Mouse (Mus musculus): ENCODE data around the gene Gm33543. TPM values are rescaled to one million over a fixed set of nuclear protein-coding genes. Genes with fewer than 3 reads are reported as not detected.

Gm33543 gene
- total RNA-seq, 4 experiments from 2014 or later: 2.6 to 5.4 (median 4.0) TPM

DNA sequence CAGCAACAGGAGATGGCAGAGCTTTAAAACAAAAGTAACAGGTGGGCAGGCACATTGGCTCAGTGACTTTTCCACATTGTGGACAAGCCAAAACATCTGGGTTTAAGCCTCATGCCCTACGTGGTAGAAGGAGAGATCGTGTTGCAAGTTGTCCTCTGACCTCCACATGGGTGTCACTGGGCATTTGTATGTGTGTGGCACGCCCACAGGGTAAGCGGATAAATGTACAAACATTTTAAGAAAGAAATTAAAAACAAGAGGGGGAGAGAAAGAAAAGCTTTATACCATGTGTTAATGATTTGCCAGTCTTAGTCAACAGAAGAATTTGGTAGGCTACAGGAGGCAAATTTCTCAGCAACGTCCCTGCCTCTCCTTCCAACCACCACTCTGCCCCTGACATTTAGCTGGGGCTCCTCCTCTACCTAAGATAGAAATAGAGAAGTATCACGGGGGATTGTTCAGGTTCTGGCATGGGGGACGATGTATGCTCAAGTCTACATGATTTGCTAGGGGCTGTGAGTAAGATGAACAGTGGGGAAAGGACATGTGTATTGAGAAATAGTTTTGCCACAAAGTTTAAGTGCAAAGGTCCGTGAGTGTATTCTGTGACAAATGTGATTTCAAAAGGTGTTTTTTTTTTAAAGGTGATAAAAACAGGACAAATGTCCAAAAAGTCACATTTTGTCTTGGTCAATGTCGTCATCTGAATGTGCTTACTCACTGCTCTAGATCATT is 6.0 kb downstream of the Gm33543 start:
- no peak for DNase-seq (ENCODE audit: low spot score)

DNA sequence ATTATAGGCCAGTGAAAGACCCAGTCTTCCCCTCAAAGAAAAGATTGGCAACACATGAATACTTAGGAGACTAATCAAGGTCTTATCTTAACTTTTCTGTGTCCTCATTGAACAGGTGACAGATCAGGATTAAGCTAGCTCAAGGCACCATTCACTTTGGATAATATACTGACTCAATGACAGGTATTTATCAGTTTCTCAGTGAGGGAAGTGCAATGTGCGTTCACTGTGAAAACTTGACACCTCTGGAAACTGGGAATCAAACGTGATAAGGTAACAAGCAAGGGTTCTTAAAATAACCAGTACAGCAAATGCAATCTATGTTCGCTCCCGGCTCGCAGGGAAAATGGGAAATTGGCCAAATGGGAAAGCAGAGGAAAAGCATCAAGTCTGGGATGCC is 11.8 kb downstream of the Gm33543 start:
- no peak for DNase-seq (ENCODE audit: low spot score)

DNA sequence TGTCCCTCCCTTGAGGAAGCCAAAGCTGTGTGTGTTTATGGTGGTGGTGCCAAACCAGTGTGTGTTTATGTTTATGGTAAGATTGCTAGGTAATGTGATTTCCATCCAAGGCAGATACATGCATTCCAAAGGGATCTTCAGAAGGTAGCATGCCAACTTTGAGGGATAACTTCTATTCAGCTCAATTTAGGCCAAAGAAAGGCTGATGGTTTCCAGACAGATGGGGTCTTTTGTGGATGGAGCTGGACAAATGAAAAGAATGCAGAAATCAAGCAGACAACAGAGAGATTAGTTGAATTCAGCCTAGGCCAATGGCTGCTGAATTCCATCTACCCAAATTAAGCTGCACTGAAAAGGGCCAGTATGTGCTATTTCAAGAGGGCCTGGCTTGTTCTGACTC is 13.3 kb downstream of the Gm33543 start:
- no peak for DNase-seq (ENCODE audit: low spot score)

DNA sequence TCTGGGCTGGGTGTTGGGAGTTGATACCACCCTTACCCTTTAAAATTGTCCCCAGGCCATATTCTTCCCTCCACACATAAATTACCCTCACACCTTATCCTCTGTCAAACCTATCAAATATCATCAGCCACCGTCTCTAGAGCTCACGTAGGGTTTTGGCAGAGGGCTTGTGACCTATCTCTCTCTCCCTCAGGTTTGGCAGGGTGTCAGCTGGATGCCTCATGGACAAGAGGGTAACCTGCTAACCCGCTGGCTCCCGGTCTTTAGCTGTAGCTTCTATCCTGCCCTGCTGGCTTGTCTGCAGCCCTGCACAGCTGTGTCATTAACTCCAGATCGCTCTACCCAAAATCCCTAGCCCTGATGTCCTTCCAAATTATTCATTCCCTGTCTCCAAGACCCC is 14.4 kb downstream of the Gm33543 start:
- DNase-seq (ENCODE audit: low spot score): peak; percentile 68

- DNase-seq (ENCODE audit: low spot score): no peak
These were observed 17.1 kb downstream of the Gm33543 start for GRCm38 (mm10) chr10:95825651-95826050.

DNA sequence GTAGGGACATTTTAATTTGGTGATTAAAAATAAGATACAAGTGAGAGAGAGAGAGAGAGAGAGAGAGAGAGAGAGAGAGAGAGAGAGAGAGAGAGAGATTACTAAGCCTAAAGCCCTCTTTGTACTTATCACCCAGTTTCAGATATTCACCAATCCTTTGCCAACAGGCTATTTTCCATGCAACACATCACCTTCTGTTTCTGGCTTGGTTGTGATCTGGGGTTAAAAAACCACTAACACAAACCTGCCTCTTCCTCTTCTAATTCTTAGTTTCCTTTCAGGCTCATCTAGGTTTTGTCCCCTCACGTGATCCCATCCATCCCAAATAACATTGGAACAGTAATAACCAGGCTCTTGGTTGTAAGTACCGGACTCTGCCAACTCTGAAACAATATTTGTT is 24.2 kb downstream of the Gm33543 start:
- no peak for DNase-seq (ENCODE audit: low spot score)

DNA sequence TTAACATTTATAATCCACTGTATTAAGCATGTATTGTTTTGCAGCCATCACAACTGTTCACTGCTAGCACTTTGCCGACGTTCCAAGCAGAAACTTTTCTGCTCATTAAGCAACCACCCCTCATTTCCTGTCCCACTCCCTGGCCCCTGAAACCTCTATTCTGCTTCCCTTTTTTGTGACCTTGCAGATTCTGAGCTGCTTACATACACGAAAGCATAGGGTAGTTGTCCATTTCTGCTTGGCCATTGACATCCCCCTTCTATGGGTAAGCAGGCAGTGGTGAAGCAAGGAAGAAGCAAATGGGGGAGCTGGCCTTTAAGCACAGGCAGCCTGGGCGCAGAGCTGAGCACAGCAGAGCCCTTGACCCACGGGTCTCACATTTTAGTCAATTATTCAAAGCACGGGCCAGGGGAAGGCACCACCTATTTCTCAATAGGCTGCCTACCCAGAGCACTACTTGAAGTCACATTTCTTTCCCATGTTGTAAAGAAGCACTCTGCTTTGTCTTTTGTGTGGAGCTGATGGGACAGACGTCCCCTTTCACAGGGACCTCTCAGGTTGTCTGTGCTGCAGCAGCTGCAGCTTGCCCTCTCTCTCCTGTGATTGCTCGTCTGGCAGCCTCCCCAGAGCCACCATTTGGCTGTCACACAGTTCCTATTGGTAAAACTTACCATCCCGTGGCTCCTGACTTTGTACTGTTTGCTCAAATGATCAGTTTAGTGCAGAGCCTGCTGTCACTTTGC is 25.1 kb downstream of the Gm33543 start:
- DNase-seq (ENCODE audit: low spot score): no peak

DNA sequence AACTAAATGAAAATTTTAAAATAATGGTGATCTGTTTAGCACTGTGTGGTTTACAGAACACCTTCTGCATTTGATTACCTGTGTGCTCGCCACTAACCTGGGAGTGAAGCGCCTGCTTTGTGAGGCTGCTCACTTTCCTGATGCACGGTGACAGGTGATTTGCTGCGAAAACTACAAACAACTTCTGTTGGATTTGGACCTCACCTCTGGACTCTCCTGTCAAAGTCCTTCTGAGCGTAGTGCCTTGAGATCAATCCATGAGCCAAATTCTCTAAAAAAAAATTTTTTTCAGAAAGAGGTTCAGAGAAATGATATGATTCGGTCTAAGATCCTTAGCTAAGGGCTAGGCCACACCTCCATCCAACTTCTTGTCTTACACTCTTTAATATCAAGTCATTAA is 28.4 kb downstream of the Gm33543 start:
- DNase-seq (ENCODE audit: low spot score): no peak

DNA sequence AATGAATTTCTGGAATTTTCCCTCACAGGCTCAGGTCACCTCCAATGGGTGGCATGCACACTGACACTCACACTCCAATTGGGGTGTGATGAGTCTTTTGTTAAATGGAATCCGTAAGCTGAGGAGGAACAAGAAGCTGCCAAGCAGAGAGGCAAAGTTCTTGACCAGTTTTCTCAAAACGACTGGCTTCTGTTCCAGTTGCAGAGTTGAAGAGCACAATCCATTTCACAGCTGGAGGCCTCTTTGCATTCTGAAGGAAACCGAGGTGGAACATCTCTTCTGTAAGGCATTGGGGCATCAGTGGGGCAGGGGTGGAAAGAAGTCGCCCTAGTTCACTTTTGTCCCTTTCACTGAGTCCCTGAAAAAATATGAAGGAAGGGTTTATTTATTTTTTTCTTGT is 30.9 kb downstream of the Gm33543 start:
- DNase-seq (ENCODE audit: low spot score): no peak

GRCm38 (mm10) chr10:95801443-95801811 is 41.3 kb downstream of the Gm33543 start:
- no peak for DNase-seq (ENCODE audit: low spot score)

DNA sequence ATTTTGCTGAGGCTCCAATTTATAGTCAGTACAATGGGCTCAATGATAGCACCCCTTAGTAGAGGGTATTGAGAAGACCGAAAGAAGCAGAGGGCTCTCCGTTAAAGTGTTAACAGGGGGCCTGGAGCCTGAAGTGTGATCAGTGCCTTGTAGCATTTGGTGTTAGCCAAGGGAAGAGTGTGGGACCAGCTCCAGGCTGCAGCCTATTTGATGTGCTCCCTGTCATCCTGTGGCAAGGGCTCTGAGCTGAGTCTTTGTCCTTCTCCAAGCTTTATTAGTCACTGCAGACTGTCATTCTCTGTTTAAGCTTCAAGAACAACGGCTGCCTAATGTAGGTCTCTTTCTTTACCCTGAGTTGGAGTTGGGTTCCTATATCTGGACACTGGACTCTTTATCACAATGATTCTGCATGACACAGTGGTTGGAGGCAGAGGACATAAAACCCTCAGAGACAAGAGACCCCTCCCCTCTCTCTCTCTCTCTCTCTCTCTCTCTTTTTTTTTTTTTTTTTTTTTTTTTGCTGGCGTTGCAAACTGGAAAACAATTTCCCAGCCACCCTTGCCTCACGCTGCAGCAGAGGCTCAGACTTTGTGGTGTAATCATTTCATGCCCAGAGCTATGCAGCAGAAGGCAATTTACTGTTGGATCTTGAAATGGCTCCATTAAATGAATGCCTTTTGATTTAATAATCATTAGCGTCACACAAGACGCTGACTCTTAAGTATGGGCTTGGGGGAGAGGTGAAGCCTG is 41.9 kb downstream of the Gm33543 start:
- no peak for DNase-seq (ENCODE audit: low spot score)

DNA sequence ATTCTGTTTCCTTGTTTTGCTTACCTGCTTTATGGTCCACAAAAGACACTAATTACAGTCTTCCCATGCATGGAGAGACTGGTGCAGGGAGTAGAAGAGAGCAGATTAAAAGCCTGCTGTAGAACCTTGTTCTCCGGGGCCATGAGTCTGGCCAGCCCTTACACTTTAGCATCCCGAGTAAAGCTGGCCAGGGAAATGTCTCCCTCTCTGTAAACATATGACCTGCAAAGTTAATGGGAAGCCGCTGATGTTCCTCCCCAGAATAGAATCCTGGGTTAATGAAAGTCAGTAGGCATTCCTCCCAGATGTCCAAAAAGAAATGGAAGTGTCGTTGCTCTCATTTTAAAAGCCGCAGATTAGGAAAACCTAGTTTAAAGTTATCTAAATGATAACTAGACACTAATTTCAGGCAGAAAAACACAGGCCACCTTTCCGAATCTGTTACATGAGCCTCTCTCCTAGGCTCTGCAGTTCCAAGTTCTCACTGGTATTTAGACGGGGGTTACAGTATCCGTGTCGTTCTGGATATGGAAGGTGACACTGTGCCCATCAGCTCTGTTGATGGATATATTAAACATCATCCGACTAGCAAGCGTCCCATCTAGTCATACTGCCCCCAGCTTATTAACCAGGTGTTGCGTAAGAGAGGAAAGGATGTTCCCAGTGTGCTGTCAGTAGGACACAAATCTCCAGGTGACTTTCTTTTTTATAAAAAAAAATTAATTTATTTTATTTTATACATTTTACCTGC is 44.9 kb downstream of the Gm33543 start:
- no peak for DNase-seq (ENCODE audit: low spot score)

DNA sequence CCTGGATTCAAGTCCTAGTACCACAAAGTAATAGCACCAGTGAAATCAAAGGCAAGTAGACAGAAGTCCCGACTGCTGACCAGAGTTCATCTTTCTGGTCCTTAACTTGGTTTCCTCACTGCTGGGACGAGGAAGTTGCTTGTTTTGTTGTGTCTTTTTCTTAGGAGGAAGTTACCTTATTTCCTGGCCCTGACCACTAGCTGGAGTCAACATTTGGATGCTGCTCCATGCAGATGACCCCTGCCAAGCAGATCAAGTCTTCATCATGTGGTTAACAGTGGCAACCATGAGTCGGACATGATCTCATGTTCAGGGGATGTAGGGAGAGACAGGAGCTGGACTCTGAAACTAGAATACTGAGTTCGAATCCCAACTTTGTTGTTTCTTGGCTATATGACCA is 47.2 kb downstream of the Gm33543 start:
- no peak for DNase-seq (ENCODE audit: low spot score)

DNA sequence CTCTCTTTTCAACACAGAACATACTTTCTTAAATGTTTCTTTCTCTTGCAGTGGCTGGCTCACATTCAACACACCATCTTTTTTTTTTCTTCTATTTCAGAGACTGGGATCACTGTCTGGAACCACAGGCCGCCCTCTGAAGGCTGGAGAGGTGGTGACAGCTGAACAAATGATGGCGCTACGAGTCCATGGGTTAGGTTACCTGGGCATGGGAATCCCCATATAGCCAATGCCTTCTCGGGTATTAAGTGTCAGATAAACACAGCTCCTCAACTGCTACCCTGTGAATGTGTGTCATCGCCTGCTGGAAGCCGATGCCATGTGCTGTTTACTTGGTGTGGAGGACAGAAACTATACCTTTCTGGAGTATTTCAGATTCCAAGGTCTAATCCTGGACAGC is 48.0 kb downstream of the Gm33543 start:
- no peak for DNase-seq (ENCODE audit: low spot score)

- no peak for DNase-seq (ENCODE audit: low spot score)
These were observed 51.3 kb downstream of the Gm33543 start for GRCm38 (mm10) chr10:95791427-95791804.

- DNase-seq (ENCODE audit: low spot score): peak; percentile 41
These were observed 51.8 kb downstream of the Gm33543 start for GRCm38 (mm10) chr10:95790771-95791426.

DNA sequence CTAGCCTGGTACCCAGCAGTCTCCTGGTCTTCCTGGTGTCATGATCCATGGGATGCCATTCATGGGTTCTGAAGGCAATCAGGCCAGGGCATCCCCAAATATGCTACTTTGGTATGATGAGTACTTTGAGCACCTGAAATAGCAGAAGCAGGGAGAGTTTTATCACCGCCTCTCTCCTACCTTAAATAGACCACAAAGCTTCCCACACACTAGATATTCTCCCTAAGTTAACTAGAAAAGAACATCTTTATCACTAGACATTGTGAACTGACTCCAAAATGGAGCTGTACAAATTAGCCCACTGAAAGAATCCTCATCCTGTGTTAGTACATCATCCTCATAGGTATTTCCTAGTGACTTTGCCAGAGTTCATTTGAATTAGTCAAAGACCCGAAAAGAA is 55.6 kb downstream of the Gm33543 start:
- no peak for DNase-seq (ENCODE audit: low spot score)

- DNase-seq (ENCODE audit: low spot score): no peak
These were observed 57.9 kb downstream of the Gm33543 start for GRCm38 (mm10) chr10:95784837-95785236.

DNA sequence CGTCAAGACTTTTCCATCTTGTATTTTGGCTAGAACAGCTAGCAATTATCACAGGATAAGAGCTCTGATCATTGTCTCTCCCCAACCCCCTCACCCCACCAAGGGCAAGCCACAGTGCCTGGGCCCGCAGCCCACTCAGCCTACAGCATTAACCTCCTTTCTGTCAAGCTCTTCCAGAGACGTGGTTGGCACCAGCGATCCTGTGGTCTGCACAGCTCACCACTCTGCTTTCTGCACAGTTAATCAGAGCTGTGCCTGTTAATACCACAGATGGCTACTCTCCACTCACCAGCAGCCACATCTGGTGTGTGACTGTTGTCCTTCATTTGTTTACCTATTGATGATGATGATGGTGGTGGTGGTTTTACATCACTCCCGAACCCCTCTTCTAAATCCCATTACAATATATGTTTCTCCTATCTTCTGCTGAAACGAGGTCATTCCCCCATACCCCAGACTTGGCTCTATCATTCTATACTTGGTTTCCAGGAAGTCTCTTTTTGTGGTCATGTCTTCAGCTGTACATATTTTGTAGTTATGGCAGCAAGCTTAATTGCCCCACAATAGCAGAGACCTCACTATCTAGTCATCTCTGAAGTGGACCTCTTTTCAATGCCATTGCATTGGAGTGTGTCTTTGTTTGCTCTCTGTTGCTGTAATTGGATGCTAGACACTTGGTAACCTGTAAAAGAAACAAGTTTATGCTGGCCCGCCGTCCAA is 61.7 kb downstream of the Gm33543 start:
- no peak for DNase-seq (ENCODE audit: low spot score)

DNA sequence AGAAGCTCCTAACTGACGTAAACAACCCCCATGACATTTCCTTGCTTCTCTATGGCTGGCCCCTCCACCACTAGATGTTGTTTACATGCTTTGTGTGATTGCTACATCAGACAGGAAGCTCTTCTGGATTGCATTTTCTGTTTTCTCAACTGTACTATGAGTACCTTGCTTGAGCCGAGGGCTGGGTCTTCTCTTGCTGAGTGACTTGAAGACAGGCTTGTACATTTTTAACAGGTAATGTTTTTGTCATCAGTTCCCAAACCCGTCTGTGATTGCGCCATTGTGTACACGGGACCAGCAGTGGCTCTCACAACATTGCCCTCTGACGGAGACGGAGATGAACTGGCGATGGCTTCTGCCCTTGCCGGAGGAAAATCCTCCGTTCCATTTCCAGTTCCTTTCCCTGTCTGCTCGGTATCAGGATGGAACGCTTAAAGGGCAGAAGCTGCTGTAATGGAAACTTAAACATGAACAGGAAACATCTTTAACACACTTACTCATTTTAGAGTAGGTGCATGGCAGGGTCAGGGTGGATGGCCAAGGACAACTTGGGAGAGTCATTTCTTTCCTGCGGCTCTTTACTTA is 62.8 kb downstream of the Gm33543 start:
- peak; percentile 44 for DNase-seq (ENCODE audit: low spot score)

All from heart, adult 8-10 months (tissue).